In genomic region chr2:148680775-148681291, GRCm38 (mm10) we compare ENCODE assay signal across 7 mouse cellular contexts. TPM values are rescaled to one million over a fixed set of nuclear protein-coding genes. Genes with fewer than 3 reads are reported as not detected.
DNase-seq lines count a peak whose midpoint lies in the region; ATAC-seq lines count a peak whose summit lies in the region.

Gene Gzf1 (plus strand): TSS chr2:148681023.

- H3K27ac ChIP-seq in intestine, embryonic 16.5 days (ENCODE audit: low read length): peak within 1 kb of the TSS; percentile 92
- H3K27ac ChIP-seq in midbrain, embryonic 11.5 days (ENCODE audit: low read depth, low read length): peak within 1 kb of the TSS; percentile 86

- H3K36me3 ChIP-seq in intestine, embryonic 16.5 days (ENCODE audit: control insufficient read depth, insufficient read depth, low read length): peaks cover 10% of the 10 kb centered on the region
- peaks cover 9% of the 10 kb centered on the region for H3K36me3 ChIP-seq in midbrain, embryonic 11.5 days (ENCODE audit: control insufficient read depth, insufficient read depth, low read length)

- DNase-seq in adrenal gland, adult 8-10 months: peak; percentile 99
- peak; percentile 96 for DNase-seq in embryo, embryonic 9.5 days (ENCODE audit: extremely low spot score)
- peak; percentile 100 for DNase-seq in gastrocnemius, postnatal 4 days (ENCODE audit: low spot score in 2 of 2)
- DNase-seq in left cerebral cortex, postnatal 36 days (ENCODE audit: low spot score in 2 of 2): peak; percentile 99
- DNase-seq in midbrain, embryonic 11.5 days (ENCODE audit: low spot score, missing footprints): peak; percentile 100
- DNase-seq in skeletal muscle tissue, adult 2 months (ENCODE audit: low read depth, low spot score): peak; percentile 100

- H3K4me2 ChIP-seq in intestine, embryonic 16.5 days (ENCODE audit: low read depth, low read length): peak within 1 kb of the TSS; percentile 88
- peak within 1 kb of the TSS; percentile 78 for H3K4me2 ChIP-seq in midbrain, embryonic 11.5 days

- peak; percentile 95 for ATAC-seq in intestine, embryonic 16.5 days
- ATAC-seq in midbrain, embryonic 11.5 days (ENCODE audit: low FRiP score): peak; percentile 93

- WGBS in intestine, embryonic 16.5 days: under 1% methylated on average over 39 of the region's 39 CpGs
- under 1% methylated on average over 39 of the region's 39 CpGs for WGBS in midbrain, embryonic 11.5 days

- peak within 1 kb of the TSS; percentile 90 for H3K9ac ChIP-seq in intestine, embryonic 16.5 days (ENCODE audit: low read depth, low read length)
- H3K9ac ChIP-seq in midbrain, embryonic 11.5 days (ENCODE audit: low read length): peak within 1 kb of the TSS; percentile 77

- intact Hi-C loops in left cerebral cortex, postnatal 36 days (cut with DNase I): loop anchor here (2.0 kb wide), 1 partner anchor 52 kb away; the partner anchor contains the start of gene Napb

- H3K4me3 ChIP-seq in intestine, embryonic 16.5 days (ENCODE audit: low read length): peak within 1 kb of the TSS; percentile 84
- H3K4me3 ChIP-seq in midbrain, embryonic 11.5 days (ENCODE audit: low read depth, low read length): peak within 1 kb of the TSS; percentile 68

- no peaks in the 10 kb centered on the region for H3K27me3 ChIP-seq in intestine, embryonic 16.5 days (replicated peaks; ENCODE audit: control insufficient read depth, insufficient read depth, low read length)
- H3K27me3 ChIP-seq in midbrain, embryonic 11.5 days (ENCODE audit: control insufficient read depth, insufficient read depth, low read length): no peaks in the 10 kb centered on the region

- H3K9me3 ChIP-seq in intestine, embryonic 16.5 days (ENCODE audit: control insufficient read depth, low read length): no peaks in the 10 kb centered on the region
- no peaks in the 10 kb centered on the region for H3K9me3 ChIP-seq in midbrain, embryonic 11.5 days (ENCODE audit: control insufficient read depth, low read length)

- H3K4me1 ChIP-seq in intestine, embryonic 16.5 days (ENCODE audit: control insufficient read depth, insufficient read depth, low read length): peaks cover 30% of the 10 kb centered on the region
- peaks cover 37% of the 10 kb centered on the region for H3K4me1 ChIP-seq in midbrain, embryonic 11.5 days (ENCODE audit: control insufficient read depth, insufficient read depth, low read length)

RNA-seq across cellular contexts. Expression of gene Gzf1, which starts in this region (rescaled TPM):
- 10 to 100 TPM; 27.1 to 53.7 (median 40.1) TPM for total RNA-seq in adrenal gland, adult 8-10 months (2022)
- total RNA-seq in gastrocnemius, postnatal 4 days (2021): 10 to 100 TPM; 19.3 to 20.0 TPM
- 15.2 and 16.3 TPM in 2 replicates for polyA plus RNA-seq in intestine, embryonic 16.5 days (2015; fragmentation: Nextera tagmentation; extraction: Ambion mirVana)
- total RNA-seq in left cerebral cortex, postnatal 36 days (2021): 10 to 100 TPM; 27.6 to 28.1 TPM
- polyA plus RNA-seq in midbrain, embryonic 11.5 days (2014; fragmentation: Nextera tagmentation; extraction: Ambion mirVana): 27.5 and 29.1 TPM in 2 replicates

Comparison
In these comparisons a context has a peak if more than half of its experiments do, and no peak if none do; other contexts are left out.
1. Peak in every context shown above with its lines: DNase-seq, ATAC-seq, H3K4me3 ChIP-seq and H3K27ac ChIP-seq.